Mouse (Mus musculus) lung, postnatal 0 days (tissue): ENCODE results near the gene Dnah12. TPM values are rescaled to one million over a fixed set of nuclear protein-coding genes. Genes with fewer than 3 reads are reported as not detected.

ENCODE experiments used
- ATAC-seq: fragments of 200-750 bp; cut with Nextera tagmentation; 2 replicates; pipeline ENCODE4 v1.8.0; 2017; ENCODE audit warnings: moderate library complexity
- DNase-seq: peaks from one replicate; pipeline ENCODE4 v3.0.0-alpha.2; 2016; ENCODE audit warnings: low spot score
- H3K27ac ChIP-seq: fragments of 300-500 bp; sonication (generic); 2 replicates; pipeline ENCODE4 v1.5.1; 2014; ENCODE audit warnings: antibody characterized with exemption, mild to moderate bottlenecking, low read length, mixed read lengths
- H3K27me3 ChIP-seq: fragments of 300-500 bp; sonication (generic); replicated peaks from 2 replicates; pipeline ENCODE4 v1.6.1; 2014; ENCODE audit warnings: low read length, mixed read lengths; ENCODE audit not compliant: insufficient read depth
- H3K36me3 ChIP-seq: fragments of 300-500 bp; sonication (generic); 2 replicates; pipeline ENCODE4 v1.6.1; 2014; ENCODE audit warnings: low read length, mixed read lengths; ENCODE audit not compliant: insufficient read depth
- H3K4me1 ChIP-seq: fragments of 300-500 bp; sonication (generic); 2 replicates; pipeline ENCODE4 v1.6.1; 2014; ENCODE audit warnings: antibody characterized with exemption, low read depth, low read length, mixed read lengths; ENCODE audit not compliant: insufficient read depth
- H3K4me2 ChIP-seq: fragments of 300-500 bp; sonication (generic); replicated peaks from 2 replicates; pipeline ENCODE4 v1.6.1; 2014; ENCODE audit warnings: low read depth, mild to moderate bottlenecking, low read length, moderate library complexity, mixed read lengths
- H3K4me3 ChIP-seq: fragments of 300-500 bp; sonication (generic); 2 replicates; pipeline ENCODE4 v1.5.1; 2014; ENCODE audit warnings: low read depth, low read length
- H3K9ac ChIP-seq: fragments of 300-500 bp; sonication (generic); replicated peaks from 2 replicates; pipeline ENCODE4 v1.6.1; 2014; ENCODE audit warnings: low read depth, mild to moderate bottlenecking
- H3K9me3 ChIP-seq: fragments of 300-500 bp; sonication (generic); 2 replicates; pipeline ENCODE4 v1.6.1; 2016; ENCODE audit warnings: low read length, mixed read lengths
- CTCF ChIP-seq: IDR thresholded peaks from 2 replicates; pipeline ENCODE4 v1.5.1; 2016; ENCODE audit warnings: antibody characterized with exemption, mild to moderate bottlenecking
- EP300 ChIP-seq: IDR thresholded peaks from 2 replicates; pipeline ENCODE4 v1.6.1; 2016; ENCODE audit warnings: antibody characterized with exemption, mild to moderate bottlenecking, control low read depth
- WGBS: fragments of 180-500 bp; shearing (Covaris S2); extraction: QIAGEN DNeasy Blood & Tissue Kit; methylation state at CpG from one replicate; pipeline ENCODE4 v1.1.7; 2014; 5-methylcytosine and 5-hydroxymethylcytosine counted together
- polyA plus RNA-seq: library from polyadenylated mRNA; unstranded; fragments of >200 nt; fragmentation: Nextera tagmentation; extraction: Ambion mirVana; gene quantifications from 2 replicates; pipeline ENCODE4 v1.2.1, GENCODE M21; 2015

The Dnah12 gene
- polyA plus RNA-seq, 1 experiment from 2014 or later, result 1.6 TPM

- peak; percentile 23 for DNase-seq
- H3K9me3 ChIP-seq, result no peaks in the 10 kb centered on the region
- no peak overlapping the region for H3K9ac ChIP-seq
- H3K27me3 ChIP-seq, result no peaks in the 10 kb centered on the region
- peak; percentile 47; the same call in 1 of the 2 replicates for ATAC-seq
- TF ChIP-seq EP300, result no peak
- no peak for TF ChIP-seq CTCF
- no peak overlapping the region for H3K4me3 ChIP-seq
- no peaks in the 10 kb centered on the region for H3K4me1 ChIP-seq
- 58% methylated on average over 7 of the region's 7 CpGs for WGBS
- no peak overlapping the region for H3K27ac ChIP-seq
- H3K4me2 ChIP-seq, result no peak overlapping the region
- no peaks in the 10 kb centered on the region for H3K36me3 ChIP-seq
Observed at GRCm38 (mm10) chr14:26805500-26805899, 112.4 kb downstream of the Dnah12 start.

- Histone ChIP-seq H3K4me3 (no peak overlapping the region), H3K9me3 (no peaks in the 10 kb centered on the region), H3K4me1 (no peaks in the 10 kb centered on the region), H3K4me2 (no peak overlapping the region), H3K36me3 (no peaks in the 10 kb centered on the region), H3K9ac (no peak overlapping the region), H3K27me3 (no peaks in the 10 kb centered on the region), H3K27ac (no peak overlapping the region)
- DNase-seq, result no peak
- WGBS, result 78% methylated on average over 11 of the region's 11 CpGs
- no peak for ATAC-seq
- no peak for TF ChIP-seq CTCF
- TF ChIP-seq EP300, result no peak
Observed at GRCm38 (mm10) chr14:26812734-26813133, 119.7 kb downstream of the Dnah12 start.

- Histone ChIP-seq H3K27ac (no peak overlapping the region), H3K9me3 (no peaks in the 10 kb centered on the region), H3K9ac (no peak overlapping the region), H3K36me3 (no peaks in the 10 kb centered on the region), H3K4me2 (no peak overlapping the region), H3K4me3 (no peak overlapping the region), H3K4me1 (no peaks in the 10 kb centered on the region), H3K27me3 (no peaks in the 10 kb centered on the region)
- DNase-seq (no peak), ATAC-seq (no peak)
- TF ChIP-seq EP300, result no peak
- TF ChIP-seq CTCF, result no peak
- 78% methylated on average over 2 of the region's 2 CpGs for WGBS
Observed at GRCm38 (mm10) chr14:26813871-26814270, 120.8 kb downstream of the Dnah12 start.

- 53% methylated on average over 3 of the region's 3 CpGs for WGBS
- H3K9me3 ChIP-seq, result no peaks in the 10 kb centered on the region
- no peak overlapping the region for H3K27ac ChIP-seq
- no peak for DNase-seq
- no peak overlapping the region for H3K9ac ChIP-seq
- H3K36me3 ChIP-seq, result no peaks in the 10 kb centered on the region
- H3K4me3 ChIP-seq, result no peak overlapping the region
- H3K27me3 ChIP-seq, result no peaks in the 10 kb centered on the region
- no peak overlapping the region for H3K4me2 ChIP-seq
- TF ChIP-seq CTCF (peak; percentile 28; the same call in 1 of the 2 replicates), EP300 (no peak)
- no peak for ATAC-seq
- no peaks in the 10 kb centered on the region for H3K4me1 ChIP-seq
Observed at GRCm38 (mm10) chr14:26814908-26815307, 121.8 kb downstream of the Dnah12 start.

- no peaks in the 10 kb centered on the region for H3K36me3 ChIP-seq
- no peak overlapping the region for H3K4me3 ChIP-seq
- ATAC-seq (no peak), DNase-seq (no peak)
- H3K27ac ChIP-seq, result no peak overlapping the region
- H3K9ac ChIP-seq, result no peak overlapping the region
- H3K9me3 ChIP-seq, result no peaks in the 10 kb centered on the region
- no peak overlapping the region for H3K4me2 ChIP-seq
- H3K4me1 ChIP-seq, result no peaks in the 10 kb centered on the region
- no peaks in the 10 kb centered on the region for H3K27me3 ChIP-seq
- 55% methylated on average over 4 of the region's 4 CpGs for WGBS
- TF ChIP-seq CTCF (no peak), EP300 (no peak)
Observed at GRCm38 (mm10) chr14:26816785-26817184, 123.7 kb downstream of the Dnah12 start.

GRCm38 (mm10) chr14:26826020-26826419 lies 132.9 kb downstream of the Dnah12 start:
- no peak for ATAC-seq

GRCm38 (mm10) chr14:26853053-26853452 lies 160.0 kb downstream of the Dnah12 start:
- no peak for TF ChIP-seq CTCF
- TF ChIP-seq EP300, result no peak
- Histone ChIP-seq H3K4me2 (no peak overlapping the region), H3K9ac (no peak overlapping the region), H3K4me3 (no peak overlapping the region), H3K36me3 (no peaks in the 10 kb centered on the region), H3K9me3 (no peaks in the 10 kb centered on the region), H3K4me1 (no peaks in the 10 kb centered on the region; the same call in 1 of the 2 replicates), H3K27ac (no peak overlapping the region), H3K27me3 (no peaks in the 10 kb centered on the region)
- DNase-seq (no peak), ATAC-seq (no peak)
- 75% methylated on average over 8 of the region's 8 CpGs for WGBS

More at GRCm38 (mm10) chr14:26826020-26826419, 132.9 kb downstream of the Dnah12 start:
- 35% methylated on average over 2 of the region's 2 CpGs for WGBS
- Histone ChIP-seq H3K4me2 (no peak overlapping the region), H3K9ac (no peak overlapping the region), H3K27me3 (no peaks in the 10 kb centered on the region), H3K9me3 (no peaks in the 10 kb centered on the region), H3K4me3 (no peak overlapping the region), H3K27ac (no peak overlapping the region), H3K36me3 (no peaks in the 10 kb centered on the region), H3K4me1 (no peaks in the 10 kb centered on the region)
- DNase-seq, result no peak
- TF ChIP-seq CTCF (peak; percentile 12; the same call in 1 of the 2 replicates), EP300 (no peak)
